Mouse (Mus musculus) lung, postnatal 10 days (tissue): ENCODE data around the gene Cnnm1.

Source experiments
- DNase-seq: peaks from one replicate; pipeline ENCODE4 v3.0.0; 2021

Gene Cnnm1

GRCm38 (mm10) chr19:43440112-43440737 is at the start of gene Cnnm1:
Gene Cnnm1, plus strand, starts transcription at chr19:43440436.
- peak; percentile 4 for DNase-seq

DNA sequence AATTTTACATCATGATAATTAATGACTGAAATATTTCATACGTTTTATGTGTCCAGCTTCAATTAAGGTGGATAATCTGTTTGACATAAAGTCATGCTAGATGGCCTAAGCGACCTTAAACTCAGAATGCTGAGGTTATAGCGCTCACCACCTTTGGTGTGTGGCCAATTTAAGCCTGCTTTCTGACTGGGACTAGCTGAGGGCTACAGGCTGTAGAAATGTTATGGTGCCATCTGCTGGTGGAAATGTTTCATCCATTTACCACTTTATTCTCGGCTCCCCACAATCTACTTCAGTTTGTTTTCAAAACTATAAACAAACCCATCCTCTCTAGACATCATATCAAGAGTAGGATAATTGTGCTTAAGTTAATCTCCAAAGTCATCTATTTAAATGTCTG is 43.9 kb upstream of the Cnnm1 start:
- DNase-seq: peak; percentile 65

- no peak for DNase-seq
These were observed 33.1 kb upstream of the Cnnm1 start for GRCm38 (mm10) chr19:43407181-43407580.

GRCm38 (mm10) chr19:43415565-43415964 is 24.7 kb upstream of the Cnnm1 start:
- no peak for DNase-seq

GRCm38 (mm10) chr19:43420506-43420905 is 19.7 kb upstream of the Cnnm1 start:
- DNase-seq: no peak

- DNase-seq: no peak
These were observed 16.2 kb upstream of the Cnnm1 start for GRCm38 (mm10) chr19:43424082-43424481.

- no peak for DNase-seq
These were observed 12.6 kb upstream of the Cnnm1 start for GRCm38 (mm10) chr19:43427446-43428224.

DNA sequence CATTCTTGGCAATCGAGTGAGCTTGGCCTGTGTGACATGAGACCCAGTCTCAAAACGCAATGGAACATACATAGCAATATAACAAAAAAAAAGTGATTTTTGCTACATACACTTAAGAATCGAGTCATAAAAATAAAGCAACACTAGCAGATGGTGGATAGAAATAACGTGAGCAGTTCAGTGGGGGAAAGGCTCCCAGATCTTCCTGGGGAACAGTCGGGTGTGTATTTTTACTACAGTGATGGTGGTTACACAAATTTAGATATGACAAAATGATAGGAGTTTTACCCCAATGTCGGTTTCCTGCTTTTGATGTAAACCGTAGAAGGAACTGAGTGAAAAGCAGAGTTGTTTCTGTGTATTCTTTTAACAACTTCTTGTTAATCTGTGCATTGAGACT is 990 bp upstream of the Cnnm1 start:
- DNase-seq: no peak

DNA sequence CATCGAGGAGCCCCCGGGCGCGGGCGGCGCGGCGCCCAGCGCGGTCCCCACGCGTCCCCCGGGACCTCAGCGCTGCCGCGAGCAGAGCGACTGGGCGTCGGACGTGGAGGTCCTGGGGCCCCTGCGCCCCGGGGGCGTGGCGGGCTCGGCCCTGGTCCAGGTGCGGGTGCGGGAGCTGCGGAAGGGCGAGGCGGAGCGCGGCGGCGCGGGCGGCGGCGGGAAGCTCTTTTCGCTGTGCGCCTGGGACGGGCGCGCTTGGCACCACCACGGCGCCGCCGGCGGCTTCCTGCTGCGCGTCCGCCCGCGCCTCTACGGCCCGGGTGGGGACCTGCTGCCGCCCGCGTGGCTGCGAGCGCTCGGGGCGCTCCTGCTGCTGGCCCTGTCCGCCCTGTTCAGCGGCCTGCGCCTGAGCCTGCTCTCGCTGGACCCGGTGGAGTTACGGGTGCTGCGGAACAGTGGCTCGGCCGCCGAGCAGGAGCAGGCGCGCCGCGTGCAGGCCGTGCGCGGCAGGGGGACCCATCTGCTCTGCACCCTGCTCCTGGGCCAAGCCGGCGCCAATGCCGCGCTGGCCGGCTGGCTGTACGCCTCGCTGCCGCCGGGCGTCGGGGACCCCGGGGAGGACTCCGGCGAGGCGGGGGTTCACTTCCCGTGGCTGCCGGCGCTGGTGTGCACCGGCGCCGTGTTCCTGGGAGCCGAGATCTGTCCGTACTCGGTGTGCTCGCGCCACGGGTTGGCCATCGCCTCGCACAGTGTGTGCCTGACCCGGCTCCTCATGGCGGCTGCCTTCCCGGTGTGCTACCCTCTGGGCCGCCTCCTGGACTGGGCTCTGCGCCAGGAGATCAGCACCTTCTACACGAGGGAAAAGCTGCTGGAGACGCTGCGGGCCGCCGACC is 778 bp downstream of the Cnnm1 start:
- peak; percentile 4 for DNase-seq

DNA sequence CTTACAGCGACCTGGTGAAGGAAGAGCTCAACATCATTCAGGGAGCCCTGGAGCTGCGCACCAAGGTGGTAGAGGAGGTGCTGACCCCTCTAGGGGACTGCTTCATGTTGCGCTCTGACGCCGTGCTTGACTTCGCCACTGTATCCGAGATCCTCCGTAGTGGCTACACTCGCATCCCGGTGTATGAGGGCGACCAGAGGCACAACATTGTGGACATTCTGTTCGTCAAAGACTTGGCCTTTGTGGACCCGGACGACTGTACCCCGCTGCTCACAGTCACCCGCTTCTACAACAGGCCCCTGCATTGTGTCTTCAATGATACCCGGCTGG is 1.4 kb downstream of the Cnnm1 start:
- no peak for DNase-seq

DNA sequence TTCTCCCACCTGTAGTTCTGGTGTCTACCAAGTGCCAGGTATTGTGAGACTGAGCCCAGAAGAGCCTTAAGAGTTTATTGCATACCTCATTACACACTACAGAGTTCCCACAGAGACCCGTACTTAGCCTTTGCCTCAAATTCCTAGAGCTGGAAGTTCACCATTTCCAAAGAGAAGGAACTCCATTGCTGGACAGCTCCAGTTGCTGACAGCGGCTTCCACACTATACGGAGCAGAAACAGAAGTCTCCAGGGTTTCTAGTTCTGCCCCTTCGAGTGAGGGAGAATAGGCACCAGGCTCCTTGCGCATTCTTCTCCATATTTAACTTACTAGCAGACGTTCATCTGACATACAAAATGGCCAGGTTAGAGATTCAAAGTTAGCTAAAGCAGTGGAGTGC is 2.0 kb downstream of the Cnnm1 start:
- peak; percentile 2 for DNase-seq

DNA sequence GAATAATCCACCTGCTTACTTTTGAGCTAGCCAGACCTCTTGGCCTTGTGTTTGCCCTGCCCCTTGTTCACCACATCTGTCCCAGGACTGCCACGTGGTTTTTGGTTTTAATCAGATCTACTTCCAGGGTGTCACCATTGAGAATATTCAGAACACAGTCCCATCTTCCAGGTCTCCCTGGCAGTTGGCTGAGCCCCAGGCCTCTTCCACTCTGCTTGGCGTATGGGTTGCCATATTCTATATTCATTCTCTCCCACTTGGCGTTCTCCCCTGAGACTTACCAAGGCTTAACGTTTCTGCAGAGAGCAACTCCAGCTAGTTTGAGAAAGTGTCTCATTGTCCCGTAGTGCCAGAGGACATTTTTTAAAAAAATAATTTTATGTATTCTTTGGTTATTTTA is 2.7 kb downstream of the Cnnm1 start:
- no peak for DNase-seq

GRCm38 (mm10) chr19:43444636-43445205 is 4.5 kb downstream of the Cnnm1 start:
- DNase-seq: no peak

DNA sequence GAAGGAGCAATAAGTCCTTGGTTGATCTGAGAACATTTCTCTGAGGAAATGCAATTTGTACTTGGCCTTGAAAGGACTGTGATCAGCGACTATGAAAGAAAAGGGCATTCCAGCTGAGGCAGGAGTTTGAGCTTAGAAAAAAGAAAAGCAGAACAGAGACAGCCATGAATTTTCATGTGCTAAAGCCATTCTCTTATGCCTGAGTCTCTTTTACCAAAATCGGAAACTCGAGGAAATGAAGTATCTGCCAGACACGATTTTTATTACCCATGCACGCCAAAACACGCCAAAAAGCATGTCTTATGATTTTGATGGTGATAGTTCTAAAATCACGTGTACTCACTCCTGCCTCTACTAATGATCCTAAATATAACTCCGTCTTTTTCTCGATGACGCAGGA is 11.3 kb downstream of the Cnnm1 start:
- DNase-seq: no peak

- no peak for DNase-seq
These were observed 11.9 kb downstream of the Cnnm1 start for GRCm38 (mm10) chr19:43452176-43452575.

DNA sequence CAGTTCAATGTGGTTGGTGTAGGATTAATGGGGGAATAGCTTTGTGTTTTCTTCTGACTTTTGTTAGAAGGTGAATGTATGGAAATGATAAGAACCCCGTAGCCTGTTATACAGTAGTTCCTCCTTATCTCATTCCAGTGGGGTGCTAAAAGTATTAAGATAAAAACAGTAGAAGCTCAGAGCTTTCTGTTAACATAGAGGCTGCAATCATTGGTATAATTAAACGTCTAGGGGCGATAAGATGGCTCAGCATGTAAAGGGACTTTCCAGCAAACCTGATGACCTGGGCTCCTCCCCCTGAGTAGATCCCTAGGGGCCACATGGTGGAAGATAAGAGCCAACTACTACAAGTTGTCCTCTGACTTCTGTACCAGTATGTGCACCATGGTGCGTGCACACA is 12.8 kb downstream of the Cnnm1 start:
- no peak for DNase-seq

- DNase-seq: no peak
These were observed 19.7 kb downstream of the Cnnm1 start for GRCm38 (mm10) chr19:43459948-43460347.

GRCm38 (mm10) chr19:43460481-43460880 is 20.2 kb downstream of the Cnnm1 start:
- no peak for DNase-seq

DNA sequence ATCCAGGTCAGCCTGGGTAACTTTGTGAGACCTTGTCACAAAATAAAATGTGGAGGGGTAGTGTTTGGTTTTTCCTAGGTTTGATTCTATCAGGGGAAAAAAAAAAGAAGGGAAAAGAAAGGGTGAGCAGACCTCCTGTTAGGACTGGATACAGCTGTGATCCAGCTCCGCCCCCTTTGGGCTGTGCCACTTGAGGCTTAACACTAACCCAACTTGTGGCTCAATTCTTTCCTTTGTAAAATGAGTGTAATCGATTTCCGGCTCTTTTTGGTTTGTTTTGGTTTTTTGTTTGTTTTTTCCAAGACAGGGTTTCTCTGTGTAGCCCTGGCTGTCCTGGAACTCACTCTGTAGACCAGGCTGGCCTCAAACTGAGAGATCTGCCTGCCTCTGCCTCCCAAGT is 21.9 kb downstream of the Cnnm1 start:
- no peak for DNase-seq

- no peak for DNase-seq
These were observed 23.5 kb downstream of the Cnnm1 start for GRCm38 (mm10) chr19:43463546-43464293.

DNA sequence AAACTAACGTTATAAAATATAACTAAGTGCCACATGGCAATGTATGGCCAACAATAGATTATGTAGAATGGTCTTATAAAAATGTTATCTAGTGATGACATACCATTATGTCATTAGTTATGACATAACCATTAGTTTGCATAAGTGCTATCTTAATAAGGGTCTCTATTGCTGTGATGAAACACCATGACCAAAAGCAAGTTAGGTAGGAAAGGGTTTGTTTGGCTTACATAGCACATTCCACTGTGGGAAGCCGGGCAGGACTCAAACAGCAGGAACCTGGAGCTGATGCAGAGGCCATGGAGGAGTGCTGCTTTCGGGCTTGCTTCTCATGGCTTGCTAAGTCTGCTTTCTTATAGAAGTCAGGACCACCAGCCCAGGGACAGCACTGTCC is 24.1 kb downstream of the Cnnm1 start:
- no peak for DNase-seq

GRCm38 (mm10) chr19:43465076-43465475 is 24.8 kb downstream of the Cnnm1 start:
- no peak for DNase-seq
